Mouse (Mus musculus) urinary bladder, adult 18-20 months (tissue): ENCODE measurements around the gene Myb.

ENCODE experiments used
- DNase-seq, 2 experiments: peaks; one replicate each; pipeline ENCODE4 v3.0.0; 2022; ENCODE audit warnings: low spot score in 2 of 2, mixed read lengths in 2 of 2

Gene Myb

GRCm38 (mm10) chr10:21082447-21082846, 78.3 kb downstream of the Myb start:
- DNase-seq, result no peak

- DNase-seq, result no peak
Measured at GRCm38 (mm10) chr10:21077151-21077719, 83.5 kb downstream of the Myb start.

- no peak for DNase-seq
Measured at GRCm38 (mm10) chr10:21076731-21077130, 84.1 kb downstream of the Myb start.

- DNase-seq, result no peak
Measured at GRCm38 (mm10) chr10:21076137-21076536, 84.6 kb downstream of the Myb start.
